ENCODE assay signal across 10 mouse cellular contexts in genomic region chr5:65284171-65284570, GRCm38 (mm10). TPM values are rescaled to one million over a fixed set of nuclear protein-coding genes. Genes with fewer than 3 reads are reported as not detected.
DNase-seq lines count a peak whose midpoint lies in the region; ATAC-seq lines count a peak whose summit lies in the region.
"Had no signal": no experiment of that assay in that cellular context is flagged by ENCODE, and none has a peak within 500 bp of the region (broad histone marks: within the 10 kb centered on the region; RNA-seq: fewer than 3 reads in every experiment).

No protein-coding gene starts in this region.

- peak; percentile 20 to 62 for DNase-seq in adrenal gland, adult (ENCODE audit: inconsistent age in 2 of 2, low spot score in 1 of 2)
- no peak for DNase-seq in adrenal gland, adult 18-20 months (ENCODE audit: low spot score in 2 of 2)
- DNase-seq in limb, embryonic 11.5 days (ENCODE audit: low spot score) = peak; percentile 33
- DNase-seq in limb, embryonic 10.5 days (ENCODE audit: low spot score) = no peak
- DNase-seq in embryo, embryonic 11 days = peak; percentile 8
- DNase-seq in splenic B cell, adult 2 months (ENCODE audit: low read depth, low spot score) = peak; percentile 67
- DNase-seq in ovary, postnatal 14 days (ENCODE audit: low spot score) = no peak
- no peak for DNase-seq in left cerebral cortex, adult 8-10 months (ENCODE audit: low spot score in 2 of 2)

- peaks cover 13% of the 10 kb centered on the region for H3K36me3 ChIP-seq in limb, embryonic 11.5 days (ENCODE audit: control insufficient read depth, insufficient read depth, low read length)
- H3K36me3 ChIP-seq in limb, embryonic 10.5 days = peaks cover 81% of the 10 kb centered on the region
- peaks cover 18% of the 10 kb centered on the region for H3K36me3 ChIP-seq in splenic B cell, adult 2 months (ENCODE audit: control insufficient read depth, insufficient read depth, low read length, poor library complexity, severe bottlenecking)

- 92% methylated on average over 3 of the region's 3 CpGs for WGBS in limb, embryonic 11.5 days
- 90% methylated on average over 3 of the region's 3 CpGs for WGBS in limb, embryonic 10.5 days

- H3K27me3 ChIP-seq in limb, embryonic 11.5 days (ENCODE audit: control insufficient read depth, insufficient read depth, low read length) = no peaks in the 10 kb centered on the region
- H3K27me3 ChIP-seq in limb, embryonic 10.5 days (ENCODE audit: low read depth, poor library complexity, severe bottlenecking) = no peaks in the 10 kb centered on the region
- H3K27me3 ChIP-seq in splenic B cell, adult 2 months (ENCODE audit: control insufficient read depth, insufficient read depth, low read length, poor library complexity, severe bottlenecking) = no peaks in the 10 kb centered on the region
- H3K27me3 ChIP-seq: heart, embryonic 15.5 days; midbrain, embryonic 12.5 days had no signal

- no peaks in the 10 kb centered on the region for H3K4me1 ChIP-seq in limb, embryonic 11.5 days (ENCODE audit: control insufficient read depth, insufficient read depth, low read length)
- H3K4me1 ChIP-seq in limb, embryonic 10.5 days = no peaks in the 10 kb centered on the region
- H3K4me1 ChIP-seq: midbrain, embryonic 12.5 days had no signal

- no peak for ATAC-seq in limb, embryonic 11.5 days (ENCODE audit: insufficient number of reproducible peaks, low FRiP score, low TSS enrichment, low read depth)

- no peak overlapping the region for H3K4me3 ChIP-seq in limb, embryonic 11.5 days (ENCODE audit: low read depth, low read length)
- no peak overlapping the region for H3K4me3 ChIP-seq in limb, embryonic 10.5 days
- H3K4me3 ChIP-seq: heart, embryonic 15.5 days; midbrain, embryonic 12.5 days had no signal

- H3K27ac ChIP-seq in limb, embryonic 11.5 days (replicated peaks; ENCODE audit: low read depth, low read length) = no peak overlapping the region
- no peak overlapping the region for H3K27ac ChIP-seq in limb, embryonic 10.5 days
- H3K27ac ChIP-seq: heart, embryonic 15.5 days; midbrain, embryonic 12.5 days had no signal

- H3K9ac ChIP-seq in limb, embryonic 11.5 days (ENCODE audit: low read length) = no peak overlapping the region
- H3K9ac ChIP-seq: heart, embryonic 15.5 days; midbrain, embryonic 12.5 days had no signal

- no peak overlapping the region for H3K4me2 ChIP-seq in limb, embryonic 11.5 days (ENCODE audit: low read depth, severe bottlenecking)
- H3K4me2 ChIP-seq: heart, embryonic 15.5 days; midbrain, embryonic 12.5 days had no signal

- H3K9me3 ChIP-seq in limb, embryonic 11.5 days (ENCODE audit: control insufficient read depth, low read length) = no peaks in the 10 kb centered on the region
- H3K9me3 ChIP-seq in limb, embryonic 10.5 days (replicated peaks) = no peaks in the 10 kb centered on the region
- H3K9me3 ChIP-seq: heart, embryonic 15.5 days; midbrain, embryonic 12.5 days had no signal

RNA-seq across cellular contexts. Expression of gene Rfc1, which starts 51.3 kb away (rescaled TPM):
- 10 to 100 TPM; 31.3 to 43.8 TPM for total RNA-seq in adrenal gland, adult 18-20 months (2021)
- polyA plus RNA-seq in limb, embryonic 11.5 days (2014; fragmentation: Nextera tagmentation; extraction: Ambion mirVana) = 114 and 122 TPM in 2 replicates
- polyA plus RNA-seq in limb, embryonic 10.5 days (2016; fragmentation: Nextera tagmentation; extraction: Ambion mirVana) = 90.3 and 103 TPM in 2 replicates
- 10 to 100 TPM; 28.0 to 34.6 (median 33.8) TPM for total RNA-seq in left cerebral cortex, adult 8-10 months (2022)

Comparison
In these comparisons a context has a peak if more than half of its experiments do, and no peak if none do; other contexts are left out.
1. DNase-seq: peak in adrenal gland, adult (2 of 2), limb, embryonic 11.5 days (single experiment), embryo, embryonic 11 days (single experiment) and splenic B cell, adult 2 months (single experiment); none in adrenal gland, adult 18-20 months (0 of 2), limb, embryonic 10.5 days (single experiment), ovary, postnatal 14 days (single experiment) and left cerebral cortex, adult 8-10 months (0 of 2).